ENCODE assay signal across 12 mouse cellular contexts in genomic region chr9:48755438-48756070, GRCm38 (mm10).
DNase-seq lines count a peak whose midpoint lies in the region; ATAC-seq and TF ChIP-seq lines count a peak whose summit lies in the region.
"Had no signal": no experiment of that assay in that cellular context is flagged by ENCODE, and none has a peak within 500 bp of the region (broad histone marks: within the 10 kb centered on the region; RNA-seq: fewer than 3 reads in every experiment).

No protein-coding gene starts in this region.

- H3K9me3 ChIP-seq in heart, embryonic 10.5 days: no peaks in the 10 kb centered on the region
- no peaks in the 10 kb centered on the region for H3K9me3 ChIP-seq in G1E (replicated peaks)
- H3K9me3 ChIP-seq in limb, embryonic 12.5 days: no peaks in the 10 kb centered on the region
- H3K9me3 ChIP-seq: liver, embryonic 15.5 days had no signal

- peaks cover 20% of the 10 kb centered on the region for H3K4me1 ChIP-seq in heart, embryonic 10.5 days
- H3K4me1 ChIP-seq in G1E (ENCODE audit: insufficient read depth, low read depth, low read length): peaks cover 79% of the 10 kb centered on the region
- H3K4me1 ChIP-seq in limb, embryonic 12.5 days (replicated peaks): peaks cover 60% of the 10 kb centered on the region

- ATAC-seq in G1E (ENCODE audit: extremely low read depth, insufficient number of reproducible peaks, low FRiP score, poor library complexity, severe bottlenecking): no peak
- no peak for ATAC-seq in limb, embryonic 12.5 days (ENCODE audit: insufficient number of reproducible peaks, insufficient read depth, low FRiP score, low TSS enrichment, low read depth)
- ATAC-seq in megakaryocyte-erythroid progenitor cell, adult 5-6 weeks (replicated peaks; ENCODE audit: low FRiP score, low TSS enrichment, poor library complexity, severe bottlenecking): no peak

- H3K27ac ChIP-seq in heart, embryonic 10.5 days: 0 out of 2 replicates have a peak overlapping the region, but pooled peaks have one; percentile 56
- H3K27ac ChIP-seq in limb, embryonic 12.5 days: peak overlapping the region; percentile 59
- H3K27ac ChIP-seq: liver, embryonic 15.5 days had no signal

- H3K9ac ChIP-seq in limb, embryonic 12.5 days (replicated peaks): 0 out of 2 replicates have a peak overlapping the region, but pooled peaks have one; percentile 13
- H3K9ac ChIP-seq: liver, embryonic 15.5 days had no signal

- 50% methylated on average over 9 of the region's 9 CpGs for WGBS in heart, embryonic 10.5 days
- 16% methylated on average over 9 of the region's 9 CpGs for WGBS in limb, embryonic 12.5 days

- TF ChIP-seq CTCF in G1E (IDR thresholded peaks at IDR 0.05; ENCODE audit: low read depth, low read length): no peak

- H3K4me3 ChIP-seq in heart, embryonic 10.5 days: no peak overlapping the region
- H3K4me3 ChIP-seq in G1E (ENCODE audit: low read depth, low read length): peak overlapping the region; percentile 26; the same call in 1 of the 2 replicates
- no peak overlapping the region for H3K4me3 ChIP-seq in limb, embryonic 12.5 days (replicated peaks)
- H3K4me3 ChIP-seq: liver, embryonic 15.5 days had no signal

- H3K4me2 ChIP-seq in limb, embryonic 12.5 days: peak overlapping the region; percentile 11; the same call in 1 of the 2 replicates
- H3K4me2 ChIP-seq: liver, embryonic 15.5 days had no signal

- DNase-seq in heart, embryonic 10.5 days (ENCODE audit: low spot score): no peak
- no peak for DNase-seq in heart, adult 18-20 months
- DNase-seq in G1E (ENCODE audit: low spot score): no peak
- peak; percentile 39 for DNase-seq in embryo, embryonic 9.5 days (ENCODE audit: extremely low spot score)
- DNase-seq in right cerebral cortex, postnatal 4 days: no peak
- no peak for DNase-seq in ovary, postnatal 10 days (ENCODE audit: low spot score)
- DNase-seq: adrenal gland, postnatal 14 days; cerebellum, adult 9-11 months; kidney, adult 8-10 months had no signal

- peaks cover 3% of the 10 kb centered on the region; the same call in 1 of the 2 replicates for H3K27me3 ChIP-seq in heart, embryonic 10.5 days (ENCODE audit: insufficient read depth, poor library complexity, severe bottlenecking)
- H3K27me3 ChIP-seq in G1E (ENCODE audit: insufficient read depth, low read length): no peaks in the 10 kb centered on the region
- peaks cover 44% of the 10 kb centered on the region for H3K27me3 ChIP-seq in limb, embryonic 12.5 days
- H3K27me3 ChIP-seq: liver, embryonic 15.5 days had no signal

- no peaks in the 10 kb centered on the region for H3K36me3 ChIP-seq in heart, embryonic 10.5 days
- peaks cover 52% of the 10 kb centered on the region for H3K36me3 ChIP-seq in G1E (replicated peaks)
- H3K36me3 ChIP-seq in limb, embryonic 12.5 days: no peaks in the 10 kb centered on the region
- H3K36me3 ChIP-seq: liver, embryonic 15.5 days had no signal
